Mouse (Mus musculus) myocyte (in vitro differentiated cells): ENCODE measurements around the gene Disc1. TPM values are rescaled to one million over a fixed set of nuclear protein-coding genes. Genes with fewer than 3 reads are reported as not detected.

Source experiments
- H3K27me3 ChIP-seq: one replicate; pipeline ENCODE4 v1.6.1; 2011; ENCODE audit not compliant: control insufficient read depth, insufficient read depth, insufficient read length
- H3K36me3 ChIP-seq: one replicate; pipeline ENCODE4 v1.6.1; 2011; ENCODE audit not compliant: control insufficient read depth, insufficient read depth
- H3K4me2 ChIP-seq: one replicate; pipeline ENCODE4 v1.6.1; 2011; ENCODE audit warnings: low read depth, control low read depth
- H3K4me3 ChIP-seq: one replicate; pipeline ENCODE4 v1.5.1; 2011; ENCODE audit warnings: mild to moderate bottlenecking, control low read depth, moderate library complexity
- H3K79me2 ChIP-seq: one replicate; pipeline ENCODE4 v1.6.1; 2011; ENCODE audit not compliant: control insufficient read depth, insufficient read depth
- H3ac ChIP-seq: one replicate; pipeline ENCODE4 v1.6.1; 2011; ENCODE audit not compliant: control insufficient read depth, insufficient read length
- CEBPB ChIP-seq: IDR thresholded peaks from 2 replicates; pipeline ENCODE4 v1.6.1; 2011; ENCODE audit warnings: mild to moderate bottlenecking, moderate library complexity; ENCODE audit not compliant: poor library complexity, insufficient read depth, severe bottlenecking
- E2F4 ChIP-seq: IDR thresholded peaks from one replicate; pipeline ENCODE4 v1.6.1; 2011; ENCODE audit warnings: mild to moderate bottlenecking, control low read depth, moderate library complexity; ENCODE audit not compliant: insufficient read depth
- MAX ChIP-seq: IDR thresholded peaks from one replicate; pipeline ENCODE4 v1.6.1; 2011; ENCODE audit warnings: low read depth, mild to moderate bottlenecking, control low read depth
- MYOD1 ChIP-seq, 3 experiments: IDR thresholded peaks; one replicate each; pipeline ENCODE4 v1.6.1; 2011; ENCODE audit warnings: control low read depth in 2 of 3, low read depth in 2 of 3, mild to moderate bottlenecking in 2 of 3, moderate library complexity in 1 of 3; ENCODE audit not compliant: insufficient read length in 2 of 3, control insufficient read depth in 1 of 3
- MYOG ChIP-seq, 3 experiments: IDR thresholded peaks; one replicate each; pipeline ENCODE4 v1.6.1; 2011; ENCODE audit warnings: control low read depth in 2 of 3, low read depth in 2 of 3, mild to moderate bottlenecking in 2 of 3; ENCODE audit not compliant: insufficient read length in 2 of 3, control insufficient read depth in 1 of 3, insufficient read depth in 1 of 3
- POLR2A ChIP-seq: IDR thresholded peaks from one replicate; pipeline ENCODE4 v1.6.1; 2011; ENCODE audit warnings: low read depth, mild to moderate bottlenecking, control low read depth, moderate library complexity; ENCODE audit not compliant: insufficient read length
- POLR2AphosphoS2 ChIP-seq: IDR thresholded peaks from one replicate; pipeline ENCODE4 v1.6.1; 2011; ENCODE audit warnings: low read depth, control low read depth; ENCODE audit not compliant: insufficient read length
- REST ChIP-seq: IDR thresholded peaks from one replicate; pipeline ENCODE4 v1.6.1; 2011; ENCODE audit warnings: mild to moderate bottlenecking, control low read depth, moderate library complexity; ENCODE audit not compliant: insufficient read depth, insufficient read length
- SRF ChIP-seq: IDR thresholded peaks from one replicate; pipeline ENCODE4 v1.6.1; 2011; ENCODE audit warnings: low read depth; ENCODE audit not compliant: control insufficient read depth, insufficient read length
- TCF12 ChIP-seq: IDR thresholded peaks from one replicate; pipeline ENCODE4 v1.6.1; 2011; ENCODE audit warnings: mild to moderate bottlenecking, control low read depth; ENCODE audit not compliant: poor library complexity, insufficient read depth, severe bottlenecking
- TCF3 ChIP-seq: IDR thresholded peaks from one replicate; pipeline ENCODE4 v1.6.1; 2011; ENCODE audit warnings: low read depth, control low read depth; ENCODE audit not compliant: insufficient read length
- USF1 ChIP-seq: IDR thresholded peaks from one replicate; pipeline ENCODE4 v1.6.1; 2011; ENCODE audit warnings: low read depth, mild to moderate bottlenecking, control low read depth, moderate library complexity
- polyA plus RNA-seq: library from polyadenylated mRNA; unstranded; fragments of >200 nt; fragmentation: generic; extraction: Trizol; gene quantifications from one replicate; pipeline ENCODE4 v1.2.1, GENCODE M21; 2012; ENCODE audit warnings: missing spikeins

Disc1 gene
- polyA plus RNA-seq, 1 experiment, result 0.06 TPM

DNA sequence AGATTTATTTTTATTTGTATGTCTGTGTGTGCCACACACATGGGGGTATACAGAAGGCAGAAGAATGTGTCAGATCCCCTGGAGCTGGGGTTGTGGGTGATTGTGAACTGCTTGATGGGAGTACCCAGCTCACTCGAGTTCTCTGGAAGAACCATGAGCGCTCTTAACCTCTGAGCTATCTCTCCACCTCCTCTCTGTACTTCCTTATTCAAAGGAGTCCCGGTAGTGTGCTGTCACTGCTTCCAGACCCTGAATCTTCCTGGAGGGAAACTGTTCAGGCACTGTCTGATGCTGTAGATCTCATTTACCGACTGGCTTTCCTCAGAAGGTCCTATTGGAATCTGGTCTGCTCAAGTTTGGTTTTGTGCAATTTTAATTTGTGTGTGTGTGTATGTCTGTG lies 186.8 kb downstream of the Disc1 start:
- no peak overlapping the region for H3K4me2 ChIP-seq
- H3ac ChIP-seq, result no peak overlapping the region
- H3K4me3 ChIP-seq, result no peak overlapping the region
- H3K36me3 ChIP-seq, result no peaks in the 10 kb centered on the region
- no peaks in the 10 kb centered on the region for H3K79me2 ChIP-seq
- TF ChIP-seq TCF3 (no peak), MYOD1 (IDR thresholded peaks at IDR 0.05; ENCODE audit: control insufficient read depth in 1 of 3, insufficient read length in 2 of 3, low read depth in 2 of 3) (no peak), USF1 (no peak), MYOG (IDR thresholded peaks at IDR 0.05; ENCODE audit: control insufficient read depth in 1 of 3, insufficient read depth in 1 of 3, insufficient read length in 2 of 3, low read depth in 2 of 3) (no peak), MAX (no peak), POLR2AphosphoS2 (no peak), POLR2A (no peak)
- no peaks in the 10 kb centered on the region for H3K27me3 ChIP-seq

DNA sequence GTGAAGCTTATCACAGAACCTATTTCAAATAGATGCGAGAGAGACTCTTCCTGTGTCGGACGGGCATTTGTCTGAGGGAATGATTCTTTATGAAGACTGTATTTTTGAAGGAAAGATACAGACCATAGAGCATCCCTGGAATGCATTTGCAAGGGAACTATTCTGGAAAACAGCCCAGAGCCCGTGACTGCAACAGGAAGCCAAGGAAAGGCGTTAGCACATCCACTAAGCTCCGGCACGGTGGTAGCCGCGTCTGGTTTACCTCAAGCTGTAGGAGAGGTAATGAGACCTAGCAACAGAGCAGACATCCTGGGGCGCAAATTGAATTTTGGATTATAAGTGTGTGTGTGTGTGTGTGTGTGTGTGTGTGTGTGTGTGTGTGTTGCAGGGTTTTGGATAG lies 188.4 kb downstream of the Disc1 start:
- H3K4me3 ChIP-seq, result no peak overlapping the region
- H3K27me3 ChIP-seq, result no peaks in the 10 kb centered on the region
- H3K36me3 ChIP-seq, result no peaks in the 10 kb centered on the region
- no peak overlapping the region for H3ac ChIP-seq
- no peaks in the 10 kb centered on the region for H3K79me2 ChIP-seq
- TF ChIP-seq POLR2A (no peak), USF1 (no peak), MAX (no peak), MYOD1 (IDR thresholded peaks at IDR 0.05; ENCODE audit: control insufficient read depth in 1 of 3, insufficient read length in 2 of 3, low read depth in 2 of 3) (no peak), MYOG (IDR thresholded peaks at IDR 0.05; ENCODE audit: control insufficient read depth in 1 of 3, insufficient read depth in 1 of 3, insufficient read length in 2 of 3, low read depth in 2 of 3) (no peak), REST (no peak), CEBPB (no peak), TCF3 (no peak), POLR2AphosphoS2 (no peak), TCF12 (no peak), E2F4 (no peak), SRF (no peak)
- no peak overlapping the region for H3K4me2 ChIP-seq

DNA sequence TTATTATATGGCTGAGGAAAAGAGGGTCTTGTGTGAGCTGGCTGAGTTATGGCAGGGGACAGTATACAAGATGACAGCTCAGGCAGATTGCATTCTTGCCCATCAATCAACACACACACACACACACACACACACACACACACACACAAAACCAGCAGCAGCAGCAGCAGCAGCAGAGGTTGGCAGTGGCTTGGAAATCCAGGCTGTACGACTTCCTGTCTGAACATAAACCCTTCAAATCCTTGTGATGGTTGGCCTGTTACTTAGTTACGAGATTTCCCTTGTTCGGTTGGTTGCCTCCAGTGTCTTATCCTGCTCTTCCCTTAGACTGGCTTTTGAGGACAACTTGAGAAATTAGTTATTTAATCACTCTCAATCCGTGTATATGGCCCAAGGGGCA lies 188.9 kb downstream of the Disc1 start:
- no peak overlapping the region for H3K4me2 ChIP-seq
- H3K36me3 ChIP-seq, result no peaks in the 10 kb centered on the region
- no peak overlapping the region for H3K4me3 ChIP-seq
- H3K79me2 ChIP-seq, result no peaks in the 10 kb centered on the region
- H3K27me3 ChIP-seq, result no peaks in the 10 kb centered on the region
- H3ac ChIP-seq, result no peak overlapping the region
- no peak for TF ChIP-seq MAX
- TF ChIP-seq MYOG (IDR thresholded peaks at IDR 0.05; ENCODE audit: control insufficient read depth in 1 of 3, insufficient read depth in 1 of 3, insufficient read length in 2 of 3, low read depth in 2 of 3), result no peak
- TF ChIP-seq E2F4, result no peak
- no peak for TF ChIP-seq POLR2A
- no peak for TF ChIP-seq TCF3
- TF ChIP-seq SRF, result no peak
- no peak for TF ChIP-seq REST
- no peak for TF ChIP-seq MYOD1 (IDR thresholded peaks at IDR 0.05; ENCODE audit: control insufficient read depth in 1 of 3, insufficient read length in 2 of 3, low read depth in 2 of 3)
- no peak for TF ChIP-seq CEBPB
- no peak for TF ChIP-seq TCF12
- no peak for TF ChIP-seq USF1
- TF ChIP-seq POLR2AphosphoS2, result no peak

GRCm38 (mm10) chr8:125246737-125247292 lies 192.8 kb downstream of the Disc1 start:
- H3K4me2 ChIP-seq, result no peak overlapping the region
- H3K79me2 ChIP-seq, result no peaks in the 10 kb centered on the region
- no peak for TF ChIP-seq MYOG (IDR thresholded peaks at IDR 0.05; ENCODE audit: control insufficient read depth in 1 of 3, insufficient read depth in 1 of 3, insufficient read length in 2 of 3, low read depth in 2 of 3)
- TF ChIP-seq MYOD1 (IDR thresholded peaks at IDR 0.05; ENCODE audit: control insufficient read depth in 1 of 3, insufficient read length in 2 of 3, low read depth in 2 of 3), result no peak
- no peak for TF ChIP-seq MAX
- TF ChIP-seq CEBPB, result no peak
- no peak for TF ChIP-seq TCF3
- TF ChIP-seq TCF12, result no peak
- no peak for TF ChIP-seq SRF
- no peak for TF ChIP-seq E2F4
- no peak for TF ChIP-seq USF1
- H3ac ChIP-seq, result no peak overlapping the region
- H3K36me3 ChIP-seq, result no peaks in the 10 kb centered on the region
- no peaks in the 10 kb centered on the region for H3K27me3 ChIP-seq
- H3K4me3 ChIP-seq, result no peak overlapping the region
